Mouse (Mus musculus): ENCODE results near the gene Tmsb4x. TPM values are rescaled to one million over a fixed set of nuclear protein-coding genes. Genes with fewer than 3 reads are reported as not detected.

Gene Tmsb4x
- 5,180 and 5,814 TPM in 2 replicates for polyA plus RNA-seq (2015; fragmentation: Nextera tagmentation; extraction: Ambion mirVana)

DNA sequence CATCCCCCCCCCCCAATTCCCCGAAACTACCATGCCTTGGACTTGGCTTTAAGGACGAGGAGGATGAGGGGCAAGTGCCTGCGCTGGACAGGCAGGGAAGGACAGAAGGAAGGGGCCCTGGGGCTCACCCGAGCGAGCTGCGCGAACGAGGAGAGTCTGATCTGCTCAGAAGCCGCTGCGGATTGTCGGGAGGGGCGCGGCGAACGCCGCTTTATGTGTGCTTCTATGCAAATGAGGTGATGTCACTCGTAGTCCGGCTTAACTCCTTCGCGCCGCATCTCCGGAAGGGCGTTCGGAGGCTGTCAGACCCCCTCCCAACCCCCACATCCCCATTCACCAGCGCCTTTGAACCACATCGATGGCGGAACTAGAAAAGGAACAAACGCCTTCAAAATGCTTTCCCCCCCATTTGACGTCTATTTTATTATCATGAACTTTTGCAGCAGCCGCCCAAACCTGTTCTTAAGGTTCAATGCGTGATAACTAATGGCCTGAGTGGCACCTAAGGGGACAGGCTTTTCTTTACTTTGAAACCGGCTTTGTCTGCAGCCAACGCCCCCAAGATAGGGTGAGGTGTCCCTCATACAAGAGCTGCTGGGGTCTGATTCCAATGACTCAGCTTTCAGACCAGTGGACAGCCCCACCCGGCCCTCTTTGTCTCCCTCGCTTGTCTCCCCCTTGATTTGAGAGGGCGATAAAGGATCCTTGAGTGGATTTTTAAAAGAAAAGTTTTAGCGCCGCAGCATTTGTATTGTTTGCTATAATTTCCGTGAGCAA, at the start of gene Tmsb4x:
Gene Tmsb4x (minus strand): TSS at position 338 of the 777 bp plus-strand sequence.

Other genes with a start within 250 kb of the Tmsb4x start
- 0.43 and 0.83 TPM in 2 replicates for gene Tlr8, start 55.0 kb upstream of the Tmsb4x start, polyA plus RNA-seq (2015; fragmentation: Nextera tagmentation; extraction: Ambion mirVana)
- 0.85 and 1.6 TPM in 2 replicates for gene Tlr7, start 121.2 kb upstream of the Tmsb4x start, polyA plus RNA-seq (2015; fragmentation: Nextera tagmentation; extraction: Ambion mirVana)
- 8.7 and 10.3 TPM in 2 replicates for gene Prps2, start 173.4 kb upstream of the Tmsb4x start, polyA plus RNA-seq (2015; fragmentation: Nextera tagmentation; extraction: Ambion mirVana)

Data from urinary bladder, postnatal 0 days (tissue).